Mouse (Mus musculus): ENCODE results near the gene Traf7. TPM values are rescaled to one million over a fixed set of nuclear protein-coding genes. Genes with fewer than 3 reads are reported as not detected.

The Traf7 gene
- total and polyA plus RNA-seq, 3 experiments: 121 to 261 TPM; not detected in 1

- Histone ChIP-seq H3K79me2 (ENCODE audit: control insufficient read depth, insufficient read depth, low read length, poor library complexity) (no peaks in the 10 kb centered on the region), H3K9me3 (replicated peaks; ENCODE audit: insufficient read depth, low read length) (no peaks in the 10 kb centered on the region), H3K27me3 (ENCODE audit: control insufficient read depth in 1 of 2, insufficient read depth in 2 of 2, low read length in 2 of 2) (no peaks in the 10 kb centered on the region), H3K36me3 (ENCODE audit: control insufficient read depth in 1 of 2, insufficient read depth in 2 of 2, low read length in 2 of 2) (peaks cover 0 to 24% of the 10 kb centered on the region in 2 experiments; a peak in 2 of 4 replicates), H3K9ac (ENCODE audit: control insufficient read depth, low read depth, low read length, poor library complexity, severe bottlenecking) (no peak overlapping the region), H3K4me1 (ENCODE audit: control insufficient read depth in 1 of 2, insufficient read depth in 2 of 2, low read length in 2 of 2) (peaks cover 16 to 28% of the 10 kb centered on the region in 2 experiments), H3K4me3 (ENCODE audit: control insufficient read depth in 1 of 2, insufficient read depth in 1 of 2, low read depth in 2 of 2, low read length in 2 of 2) (no peak overlapping the region), H3K27ac (ENCODE audit: control insufficient read depth, low read depth, low read length) (no peak overlapping the region)
- no peak for DNase-seq (ENCODE audit: low read depth, low spot score)
- TF ChIP-seq E2F4 (IDR thresholded peaks at IDR 0.05; ENCODE audit: borderline replicate concordance, low read depth, low read length): no peak
- no peak for TF ChIP-seq UBTF (IDR thresholded peaks at IDR 0.05; ENCODE audit: borderline replicate concordance, insufficient read depth, low read depth, low read length)
- TF ChIP-seq ELF1 (IDR thresholded peaks at IDR 0.05; ENCODE audit: low read depth, low read length): no peak
- TF ChIP-seq MAZ (IDR thresholded peaks at IDR 0.05; ENCODE audit: low read depth, low read length): no peak
- no peak for TF ChIP-seq POLR2AphosphoS2 (IDR thresholded peaks at IDR 0.05; ENCODE audit: low read length)
- TF ChIP-seq KAT2A (conservative IDR thresholded peaks at IDR 0.05; ENCODE audit: low read depth, low read length): no peak
- TF ChIP-seq MXI1 (IDR thresholded peaks at IDR 0.05; ENCODE audit: low read depth, low read length): no peak
- no peak for TF ChIP-seq MYC (IDR thresholded peaks at IDR 0.05; ENCODE audit: low read depth, low read length)
- no peak for TF ChIP-seq HCFC1 (IDR thresholded peaks at IDR 0.05; ENCODE audit: low read depth, low read length)
- TF ChIP-seq GATA1 (IDR thresholded peaks at IDR 0.05; ENCODE audit: low read depth, low read length): no peak
- TF ChIP-seq TCF12 (IDR thresholded peaks at IDR 0.05; ENCODE audit: low read depth, low read length): no peak
- no peak for TF ChIP-seq ZC3H11A (IDR thresholded peaks at IDR 0.05; ENCODE audit: low read depth, low read length)
- TF ChIP-seq MEF2A (IDR thresholded peaks at IDR 0.05; ENCODE audit: extremely low read depth, insufficient replicate concordance, low read depth, low read length, poor library complexity, severe bottlenecking): no peak
- TF ChIP-seq ZNF384 (IDR thresholded peaks at IDR 0.05; ENCODE audit: low read depth, low read length): no peak
- no peak for TF ChIP-seq ZKSCAN1 (IDR thresholded peaks at IDR 0.05; ENCODE audit: low read depth, low read length)
Measured at GRCm38 (mm10) chr17:24564422-24564821, 36.7 kb upstream of the Traf7 start.

- H3K79me2 ChIP-seq (ENCODE audit: control insufficient read depth, insufficient read depth, low read length, poor library complexity): no peaks in the 10 kb centered on the region
- H3K27me3 ChIP-seq (ENCODE audit: control insufficient read depth in 1 of 2, insufficient read depth in 2 of 2, low read length in 2 of 2): no peaks in the 10 kb centered on the region
- no peak for DNase-seq (ENCODE audit: low read depth, low spot score)
- no peak overlapping the region for H3K4me3 ChIP-seq (ENCODE audit: control insufficient read depth in 1 of 2, insufficient read depth in 1 of 2, low read depth in 2 of 2, low read length in 2 of 2)
- TF ChIP-seq TCF12 (IDR thresholded peaks at IDR 0.05; ENCODE audit: low read depth, low read length) (no peak), SIN3A (IDR thresholded peaks at IDR 0.05; ENCODE audit: low read length) (no peak), MEF2A (IDR thresholded peaks at IDR 0.05; ENCODE audit: extremely low read depth, insufficient replicate concordance, low read depth, low read length, poor library complexity, severe bottlenecking) (no peak), CHD1 (IDR thresholded peaks at IDR 0.05; ENCODE audit: low read depth, low read length) (no peak), KAT2A (conservative IDR thresholded peaks at IDR 0.05; ENCODE audit: low read depth, low read length) (no peak), SMC3 (IDR thresholded peaks at IDR 0.05; ENCODE audit: low read depth, low read length) (no peak), ZNF384 (IDR thresholded peaks at IDR 0.05; ENCODE audit: low read depth, low read length) (no peak), NRF1 (IDR thresholded peaks at IDR 0.05; ENCODE audit: insufficient read depth, low read depth, low read length, poor library complexity, severe bottlenecking) (no peak), HCFC1 (IDR thresholded peaks at IDR 0.05; ENCODE audit: low read depth, low read length) (no peak), POLR2AphosphoS5 (IDR thresholded peaks at IDR 0.05; ENCODE audit: borderline replicate concordance, low read depth, low read length) (no peak), MXI1 (IDR thresholded peaks at IDR 0.05; ENCODE audit: low read depth, low read length) (no peak), USF2 (IDR thresholded peaks at IDR 0.05; ENCODE audit: borderline replicate concordance in 1 of 2, insufficient read depth in 1 of 2, low read depth in 1 of 2, low read length in 2 of 2) (no peak), ELF1 (IDR thresholded peaks at IDR 0.05; ENCODE audit: low read depth, low read length) (no peak), POLR2AphosphoS2 (IDR thresholded peaks at IDR 0.05; ENCODE audit: low read length) (no peak)
- H3K4me1 ChIP-seq (ENCODE audit: control insufficient read depth in 1 of 2, insufficient read depth in 2 of 2, low read length in 2 of 2): peaks cover 16 to 28% of the 10 kb centered on the region in 2 experiments
- H3K9ac ChIP-seq (ENCODE audit: control insufficient read depth, low read depth, low read length, poor library complexity, severe bottlenecking): no peak overlapping the region
- H3K27ac ChIP-seq (ENCODE audit: control insufficient read depth, low read depth, low read length): no peak overlapping the region
- peaks cover 0 to 24% of the 10 kb centered on the region in 2 experiments; a peak in 2 of 4 replicates for H3K36me3 ChIP-seq (ENCODE audit: control insufficient read depth in 1 of 2, insufficient read depth in 2 of 2, low read length in 2 of 2)
- no peaks in the 10 kb centered on the region for H3K9me3 ChIP-seq (replicated peaks; ENCODE audit: insufficient read depth, low read length)
Measured at GRCm38 (mm10) chr17:24563638-24564037, 35.9 kb upstream of the Traf7 start.
